Mouse (Mus musculus): ENCODE results near the gene Spaca4.

The Spaca4 gene

GRCm38 (mm10) chr7:45701072-45701471, 24.5 kb downstream of the Spaca4 start:
- intact Hi-C loops (cut with DNase I): no loop called here

GRCm38 (mm10) chr7:45700301-45701015, 25.2 kb downstream of the Spaca4 start:
- intact Hi-C loops (cut with DNase I): no loop called here

- intact Hi-C loops (cut with DNase I): no loop called here
Observed at GRCm38 (mm10) chr7:45699523-45700141, 26.0 kb downstream of the Spaca4 start, which contains the start of gene Car11. Gene Car11, plus strand, starts transcription at chr7:45699843.

GRCm38 (mm10) chr7:45697894-45698293, 27.7 kb downstream of the Spaca4 start:
- intact Hi-C loops (cut with DNase I): no loop called here

GRCm38 (mm10) chr7:45695098-45695497, 30.5 kb downstream of the Spaca4 start:
- intact Hi-C loops (cut with DNase I): no loop called here

- intact Hi-C loops (cut with DNase I): no loop called here
Observed at GRCm38 (mm10) chr7:45693921-45694591, 31.6 kb downstream of the Spaca4 start, which contains the start of gene Sec1. Gene Sec1, minus strand, starts transcription at chr7:45694402.

GRCm38 (mm10) chr7:45692364-45692763, 33.2 kb downstream of the Spaca4 start:
- intact Hi-C loops (cut with DNase I): no loop called here

GRCm38 (mm10) chr7:45689800-45690199, 35.8 kb downstream of the Spaca4 start:
- intact Hi-C loops (cut with DNase I): no loop called here

GRCm38 (mm10) chr7:45689099-45689498, 36.5 kb downstream of the Spaca4 start:
- intact Hi-C loops (cut with DNase I): no loop called here

- intact Hi-C loops (cut with DNase I): no loop called here
Observed at GRCm38 (mm10) chr7:45686841-45687240, 38.8 kb downstream of the Spaca4 start.

GRCm38 (mm10) chr7:45685811-45686210, 39.8 kb downstream of the Spaca4 start:
- intact Hi-C loops (cut with DNase I): no loop called here

- intact Hi-C loops (cut with DNase I): loop anchor here (5.0 kb wide), 2 partner anchors 41 to 91 kb away; no protein-coding TSS in a partner anchor
Observed at GRCm38 (mm10) chr7:45683396-45684050, 42.1 kb downstream of the Spaca4 start, which contains the start of gene Ntn5. Gene Ntn5, plus strand, starts transcription at chr7:45684022.

- intact Hi-C loops (cut with DNase I): loop anchor here (5.0 kb wide), 2 partner anchors 40 to 90 kb away; no protein-coding TSS in a partner anchor
Observed at GRCm38 (mm10) chr7:45682144-45683126, 43.2 kb downstream of the Spaca4 start.

- intact Hi-C loops (cut with DNase I): loop anchor here (5.0 kb wide), 2 partner anchors 39 to 89 kb away; no protein-coding TSS in a partner anchor
Observed at GRCm38 (mm10) chr7:45681046-45681736, 44.4 kb downstream of the Spaca4 start.

GRCm38 (mm10) chr7:45679966-45680621, 45.5 kb downstream of the Spaca4 start:
- intact Hi-C loops (cut with DNase I): loop anchor here (5.0 kb wide), 2 partner anchors 38 to 88 kb away; no protein-coding TSS in a partner anchor

- intact Hi-C loops (cut with DNase I): no loop called here
Observed at GRCm38 (mm10) chr7:45678513-45678912, 47.1 kb downstream of the Spaca4 start.

GRCm38 (mm10) chr7:45677627-45678295, 47.9 kb downstream of the Spaca4 start:
- intact Hi-C loops (cut with DNase I): no loop called here

Measured in adrenal gland (tissue).